Mouse (Mus musculus) stomach, postnatal 0 days (tissue): ENCODE measurements at regions not wholly inside any gene's neighbourhood (a gene's known extent, or its start where the extent isn't known, plus 50 kb on each side); places are given as distances from the start of the nearest gene placed in this dataset.

Experiments
- ATAC-seq: fragments of 200-750 bp; cut with Nextera tagmentation; 2 replicates; pipeline ENCODE4 v1.8.0; 2017; ENCODE audit not compliant: low FRiP score, low TSS enrichment
- DNase-seq: peaks from one replicate; pipeline ENCODE4 v3.0.0-alpha.2; 2016; ENCODE audit warnings: low spot score
- H3K27ac ChIP-seq: fragments of 300-500 bp; sonication (generic); replicated peaks from 2 replicates; pipeline ENCODE4 v1.5.1; 2014; ENCODE audit warnings: mild to moderate bottlenecking, control low read depth
- H3K27me3 ChIP-seq: fragments of 300-500 bp; sonication (generic); 2 replicates; pipeline ENCODE4 v1.6.1; 2014; ENCODE audit warnings: low read length; ENCODE audit not compliant: control insufficient read depth, insufficient read depth
- H3K36me3 ChIP-seq: fragments of 300-500 bp; sonication (generic); 2 replicates; pipeline ENCODE4 v1.6.1; 2014; ENCODE audit warnings: low read length, mixed read lengths; ENCODE audit not compliant: control insufficient read depth, insufficient read depth
- H3K4me1 ChIP-seq: fragments of 300-500 bp; sonication (generic); replicated peaks from 2 replicates; pipeline ENCODE4 v1.6.1; 2014; ENCODE audit warnings: antibody characterized with exemption; ENCODE audit not compliant: control insufficient read depth, insufficient read depth
- H3K4me2 ChIP-seq: fragments of 300-500 bp; sonication (generic); replicated peaks from 2 replicates; pipeline ENCODE4 v1.6.1; 2014; ENCODE audit warnings: low read depth, mild to moderate bottlenecking, control low read depth, moderate library complexity
- H3K4me3 ChIP-seq: fragments of 300-500 bp; sonication (generic); 2 replicates; pipeline ENCODE4 v1.5.1; 2014; ENCODE audit warnings: low read depth, low read length, control low read depth
- H3K9ac ChIP-seq: fragments of 300-500 bp; sonication (generic); 2 replicates; pipeline ENCODE4 v1.6.1; 2014; ENCODE audit warnings: mild to moderate bottlenecking, low read length, control low read depth, mixed read lengths
- H3K9me3 ChIP-seq: fragments of 300-500 bp; sonication (generic); 2 replicates; pipeline ENCODE4 v1.6.1; 2016; ENCODE audit warnings: low read length; ENCODE audit not compliant: control insufficient read depth
- CTCF ChIP-seq: IDR thresholded peaks from 2 replicates; pipeline ENCODE4 v1.5.1; 2016; ENCODE audit warnings: antibody characterized with exemption, low read depth, mild to moderate bottlenecking, moderate library complexity
- EP300 ChIP-seq: optimal IDR thresholded peaks from 2 replicates; pipeline ENCODE3; 2016; ENCODE audit warnings: antibody characterized with exemption
- WGBS: fragments of 180-500 bp; shearing (Covaris S2); extraction: QIAGEN DNeasy Blood & Tissue Kit; methylation state at CpG from one replicate; pipeline ENCODE4 v1.1.7; 2014; 5-methylcytosine and 5-hydroxymethylcytosine counted together

- Histone ChIP-seq H3K4me1 (no peaks in the 10 kb centered on the region), H3K4me2 (peak overlapping the region; percentile 12; the same call in 1 of the 2 replicates), H3K9ac (no peak overlapping the region), H3K27ac (peak overlapping the region; percentile 40; the same call in 1 of the 2 replicates), H3K27me3 (no peaks in the 10 kb centered on the region), H3K4me3 (no peak overlapping the region), H3K36me3 (no peaks in the 10 kb centered on the region), H3K9me3 (no peaks in the 10 kb centered on the region)
- ATAC-seq (no peak), DNase-seq (no peak)
- WGBS = 50% methylated on average over 18 of the region's 18 CpGs
- TF ChIP-seq CTCF (no peak), EP300 (no peak)
Observed at GRCm38 (mm10) chr1:128679005-128679980, 87.2 kb upstream of the Cxcr4 start.

GRCm38 (mm10) chr1:128675538-128675937 lies 83.4 kb upstream of the Cxcr4 start:
- H3K27ac ChIP-seq = no peak overlapping the region
- no peak overlapping the region for H3K4me2 ChIP-seq
- WGBS = 81% methylated on average over 5 of the region's 5 CpGs
- ATAC-seq = no peak
- H3K36me3 ChIP-seq = no peaks in the 10 kb centered on the region
- H3K4me3 ChIP-seq = no peak overlapping the region
- TF ChIP-seq CTCF = no peak
- no peak for TF ChIP-seq EP300
- no peak overlapping the region for H3K9ac ChIP-seq
- no peaks in the 10 kb centered on the region for H3K27me3 ChIP-seq
- no peak for DNase-seq
- H3K9me3 ChIP-seq = no peaks in the 10 kb centered on the region
- no peaks in the 10 kb centered on the region for H3K4me1 ChIP-seq

- H3K9me3 ChIP-seq = no peaks in the 10 kb centered on the region
- WGBS = 77% methylated on average over 3 of the region's 3 CpGs
- no peak overlapping the region for H3K27ac ChIP-seq
- H3K27me3 ChIP-seq = no peaks in the 10 kb centered on the region
- no peak for ATAC-seq
- H3K4me2 ChIP-seq = no peak overlapping the region
- H3K9ac ChIP-seq = no peak overlapping the region
- no peak for DNase-seq
- TF ChIP-seq EP300 = no peak
- no peak for TF ChIP-seq CTCF
- no peaks in the 10 kb centered on the region for H3K36me3 ChIP-seq
- no peak overlapping the region for H3K4me3 ChIP-seq
- no peaks in the 10 kb centered on the region for H3K4me1 ChIP-seq
Observed at GRCm38 (mm10) chr1:128672306-128672705, 80.2 kb upstream of the Cxcr4 start.

- peak; percentile 58; the same call in 1 of the 2 replicates for ATAC-seq
- H3K4me2 ChIP-seq = no peak overlapping the region
- no peak for TF ChIP-seq CTCF
- no peak for TF ChIP-seq EP300
- no peaks in the 10 kb centered on the region for H3K27me3 ChIP-seq
- no peaks in the 10 kb centered on the region for H3K4me1 ChIP-seq
- H3K4me3 ChIP-seq = no peak overlapping the region
- no peaks in the 10 kb centered on the region for H3K36me3 ChIP-seq
- no peaks in the 10 kb centered on the region for H3K9me3 ChIP-seq
- WGBS = 43% methylated on average over 3 of the region's 3 CpGs
- H3K9ac ChIP-seq = no peak overlapping the region
- H3K27ac ChIP-seq = no peak overlapping the region
- no peak for DNase-seq
Observed at GRCm38 (mm10) chr1:128671495-128671894, 79.4 kb upstream of the Cxcr4 start.

GRCm38 (mm10) chr1:128671016-128671415 lies 78.9 kb upstream of the Cxcr4 start:
- no peaks in the 10 kb centered on the region for H3K36me3 ChIP-seq
- no peak for DNase-seq
- H3K4me2 ChIP-seq = no peak overlapping the region
- H3K9ac ChIP-seq = no peak overlapping the region
- 36% methylated on average over 5 of the region's 5 CpGs for WGBS
- H3K27ac ChIP-seq = no peak overlapping the region
- H3K9me3 ChIP-seq = no peaks in the 10 kb centered on the region
- no peak overlapping the region for H3K4me3 ChIP-seq
- no peak; the same call in 1 of the 2 replicates for ATAC-seq
- no peaks in the 10 kb centered on the region for H3K27me3 ChIP-seq
- H3K4me1 ChIP-seq = no peaks in the 10 kb centered on the region
- TF ChIP-seq EP300 (no peak), CTCF (no peak)

GRCm38 (mm10) chr1:128669241-128669666 lies 77.2 kb upstream of the Cxcr4 start:
- H3K4me2 ChIP-seq = no peak overlapping the region
- TF ChIP-seq EP300 = no peak
- no peak for TF ChIP-seq CTCF
- no peaks in the 10 kb centered on the region for H3K9me3 ChIP-seq
- H3K36me3 ChIP-seq = no peaks in the 10 kb centered on the region
- no peak overlapping the region for H3K27ac ChIP-seq
- no peaks in the 10 kb centered on the region for H3K4me1 ChIP-seq
- DNase-seq (no peak), ATAC-seq (no peak)
- 81% methylated on average over 2 of the region's 2 CpGs for WGBS
- no peaks in the 10 kb centered on the region for H3K27me3 ChIP-seq
- no peak overlapping the region for H3K9ac ChIP-seq
- no peak overlapping the region for H3K4me3 ChIP-seq
